Mouse (Mus musculus) liver, adult 2 months (tissue): Measurements from ENCODE around the gene Malrd1. TPM values are rescaled to one million over a fixed set of nuclear protein-coding genes. Genes with fewer than 3 reads are reported as not detected.
A peak's percentile ranks its signal among the peaks of the same experiment; 100 is the strongest.

ENCODE experiments used
- DNase-seq: peaks from one replicate; pipeline ENCODE4 v3.0.0-alpha.2; 2011; ENCODE audit warnings: low read depth, low spot score; ENCODE audit errors: extremely low read depth
- H3K27ac ChIP-seq: fragments of 200-500 bp; replicated peaks from 2 replicates; pipeline ENCODE4 v1.5.1; 2012; ENCODE audit warnings: low read depth, mild to moderate bottlenecking, control low read depth, inconsistent platforms, low read length; ENCODE audit not compliant: insufficient read depth
- H3K27me3 ChIP-seq: fragments of 200-500 bp; 2 replicates; pipeline ENCODE4 v1.6.1; 2012; ENCODE audit warnings: mild to moderate bottlenecking, moderate library complexity, low read length, inconsistent platforms; ENCODE audit not compliant: control insufficient read depth, insufficient read depth
- H3K36me3 ChIP-seq: fragments of 200-500 bp; 2 replicates; pipeline ENCODE4 v1.6.1; 2012; ENCODE audit warnings: low read length, inconsistent platforms; ENCODE audit not compliant: control insufficient read depth, insufficient read depth
- H3K4me1 ChIP-seq: fragments of 200-500 bp; 2 replicates; pipeline ENCODE4 v1.6.1; 2011; ENCODE audit warnings: low read length; ENCODE audit not compliant: control insufficient read depth, insufficient read depth
- H3K4me3 ChIP-seq: fragments of 200-500 bp; 2 replicates; pipeline ENCODE4 v1.5.1; 2011; ENCODE audit warnings: low read depth, mild to moderate bottlenecking, control low read depth, low read length, moderate library complexity; ENCODE audit not compliant: insufficient read depth
- H3K79me2 ChIP-seq: fragments of 200-500 bp; 2 replicates; pipeline ENCODE4 v1.6.1; 2012; ENCODE audit warnings: inconsistent platforms, mild to moderate bottlenecking, low read length, moderate library complexity; ENCODE audit not compliant: control insufficient read depth, insufficient read depth
- H3K9ac ChIP-seq: fragments of 200-500 bp; 2 replicates; pipeline ENCODE4 v1.6.1; 2012; ENCODE audit warnings: low read depth, mild to moderate bottlenecking, control low read depth, inconsistent platforms, low read length
- CTCF ChIP-seq: fragments of 200-500 bp; IDR thresholded peaks from 2 replicates; pipeline ENCODE4 v1.5.1; 2011; ENCODE audit warnings: low read depth, low read length, control low read depth
- POLR2A ChIP-seq: fragments of 200-500 bp; IDR thresholded peaks from 2 replicates; pipeline ENCODE4 v1.6.1; 2011; ENCODE audit warnings: low read length, control low read depth; ENCODE audit not compliant: insufficient read depth; ENCODE audit errors: extremely low read depth
- WGBS: fragments of 180-500 bp; shearing (Covaris S2); methylation state at CpG from one replicate; pipeline ENCODE4 v1.1.7; 2018; 5-methylcytosine and 5-hydroxymethylcytosine counted together
- polyA plus RNA-seq: library from polyadenylated mRNA; depleted of rRNA; stranded (reverse); fragments of >200 nt; gene quantifications from 2 replicates; pipeline ENCODE4 v1.2.3, GENCODE M21; 2012; rRNA removed
- total RNA-seq: library from RNA; depleted of rRNA; stranded (reverse); fragments of >200 nt; gene quantifications from 2 replicates; pipeline ENCODE4 v1.2.3, GENCODE M21; 2014; rRNA removed

The Malrd1 gene
- total RNA-seq: under 0.01 and 0.07 TPM in 2 replicates
- polyA plus RNA-seq: not detected in 2 replicates

DNA sequence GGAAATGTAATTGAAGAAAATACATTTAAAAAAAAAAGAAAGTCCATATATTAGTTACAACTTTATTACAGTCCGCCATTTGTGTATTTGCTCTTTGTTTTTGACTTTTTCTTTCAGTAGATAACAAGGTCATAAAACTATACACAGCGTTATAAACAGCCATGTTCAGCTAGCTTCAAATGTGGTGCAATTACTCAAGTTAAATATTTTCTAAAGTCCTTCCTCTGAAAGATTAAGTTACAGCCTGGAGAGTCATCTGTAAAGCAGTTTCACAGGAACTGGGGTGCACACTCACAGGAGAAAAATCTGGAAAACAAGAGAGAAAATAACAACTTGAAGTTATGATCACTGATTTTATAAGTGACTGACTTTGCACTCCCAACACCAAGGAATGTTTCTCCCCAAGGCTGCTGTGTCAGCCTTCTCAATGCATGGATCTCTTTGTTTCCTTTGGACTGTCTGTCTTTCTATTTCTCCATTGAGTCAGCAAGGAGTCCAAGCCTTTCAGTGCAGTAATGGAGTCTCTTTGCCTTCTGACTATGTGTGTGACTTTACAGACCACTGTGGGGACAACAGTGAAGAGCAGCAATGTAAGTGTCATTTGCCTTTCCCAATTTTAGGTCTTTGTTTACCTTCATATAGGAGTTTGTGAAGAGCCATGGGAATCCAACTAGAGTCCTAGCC, at the start of gene Malrd1:
Gene Malrd1 (plus strand): TSS at position 239 of the 684 bp plus-strand sequence.
- no peak for DNase-seq
- WGBS: 58% methylated on average over 2 of the region's 2 CpGs
- Histone ChIP-seq H3K27me3 (no peaks in the 10 kb centered on the region), H3K4me3 (no peak within 1 kb of the TSS), H3K36me3 (no peaks in the 10 kb centered on the region), H3K4me1 (no peaks in the 10 kb centered on the region), H3K9ac (no peak within 1 kb of the TSS), H3K27ac (no peak within 1 kb of the TSS), H3K79me2 (no peaks in the 10 kb centered on the region)
- TF ChIP-seq CTCF: no peak
- TF ChIP-seq POLR2A: no peak

DNA sequence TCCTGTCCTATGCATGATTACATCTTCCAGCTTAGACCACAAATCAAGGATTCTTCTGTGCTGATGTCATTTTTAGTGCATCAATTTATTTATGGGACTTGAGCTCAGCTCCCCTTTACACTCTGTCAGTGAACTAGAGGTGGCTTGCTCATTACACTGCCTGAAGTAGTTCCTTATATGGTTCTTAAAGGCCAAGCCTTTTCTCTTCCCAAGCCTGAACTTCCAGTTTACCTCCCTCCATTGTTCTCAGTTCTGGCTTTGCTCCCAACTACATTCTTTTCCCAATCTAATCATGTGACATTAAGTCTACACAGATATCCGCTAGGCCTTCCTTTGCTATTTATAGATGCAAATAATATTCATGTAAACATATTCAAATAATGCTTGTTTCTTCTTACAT, 12.4 kb downstream of the Malrd1 start:
- WGBS: 76% methylated on average over 1 of the region's 1 CpGs
- no peak overlapping the region for H3K9ac ChIP-seq
- peak; percentile 1 for DNase-seq
- no peaks in the 10 kb centered on the region for H3K79me2 ChIP-seq
- no peaks in the 10 kb centered on the region for H3K4me1 ChIP-seq
- TF ChIP-seq CTCF (no peak), POLR2A (no peak)
- H3K36me3 ChIP-seq: no peaks in the 10 kb centered on the region
- no peaks in the 10 kb centered on the region for H3K27me3 ChIP-seq
- H3K27ac ChIP-seq: no peak overlapping the region
- H3K4me3 ChIP-seq: no peak overlapping the region

DNA sequence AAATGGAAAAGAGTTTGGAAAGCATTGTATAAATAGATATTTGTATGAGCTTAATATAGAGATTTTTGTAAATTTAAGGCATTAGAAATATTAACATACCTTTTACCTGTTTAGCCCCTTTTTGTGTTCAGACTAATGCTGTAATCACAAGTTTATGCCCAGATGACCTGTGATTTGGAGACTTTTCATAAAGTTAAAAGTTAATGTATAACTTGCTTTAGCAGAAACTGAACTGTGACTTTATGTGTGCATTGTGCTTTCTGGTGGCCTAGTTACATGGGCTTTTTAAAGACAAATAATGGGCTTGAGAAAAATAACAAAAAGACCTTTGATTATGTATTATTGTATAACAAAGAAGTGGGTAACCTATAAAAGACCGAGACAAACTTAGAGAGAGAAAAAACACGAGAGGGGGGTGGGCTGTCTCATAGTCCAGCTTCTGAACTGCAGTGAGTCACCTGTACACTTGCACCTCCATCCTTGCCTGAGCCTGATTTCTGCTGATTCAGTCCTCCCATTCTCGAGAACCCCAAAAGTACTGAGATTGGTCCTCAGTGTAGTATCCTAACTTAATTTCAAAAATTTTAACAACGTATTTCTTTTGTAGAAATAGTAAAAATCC, 87.2 kb downstream of the Malrd1 start:
- no peaks in the 10 kb centered on the region for H3K36me3 ChIP-seq
- H3K4me1 ChIP-seq: peaks cover 5% of the 10 kb centered on the region
- no peak overlapping the region for H3K4me3 ChIP-seq
- TF ChIP-seq CTCF (no peak), POLR2A (no peak)
- H3K79me2 ChIP-seq: no peaks in the 10 kb centered on the region
- no peak overlapping the region for H3K9ac ChIP-seq
- no peak overlapping the region for H3K27ac ChIP-seq
- peak; percentile 69 for DNase-seq
- WGBS: 18% methylated on average over 4 of the region's 4 CpGs
- no peaks in the 10 kb centered on the region for H3K27me3 ChIP-seq

DNA sequence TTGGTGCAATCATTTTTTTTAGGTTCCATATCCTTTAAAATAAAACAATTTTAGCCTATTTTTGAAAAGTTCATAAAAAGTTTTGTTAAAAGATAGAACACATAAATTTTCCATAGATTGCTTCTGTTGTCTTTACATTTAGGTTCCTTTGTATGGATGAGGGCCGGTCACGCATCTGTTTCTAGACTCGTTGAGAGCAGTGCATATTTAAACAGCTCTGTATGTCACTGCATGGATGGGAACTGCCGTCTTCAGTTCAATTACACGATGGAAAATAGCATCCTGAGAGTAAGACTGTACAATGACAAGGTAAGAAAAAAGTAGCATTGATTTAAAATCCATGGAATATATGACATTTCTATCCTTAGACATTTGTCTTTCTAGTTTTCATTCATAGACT, 87.7 kb downstream of the Malrd1 start:
- Histone ChIP-seq H3K36me3 (no peaks in the 10 kb centered on the region), H3K4me1 (peaks cover 5% of the 10 kb centered on the region), H3K27me3 (no peaks in the 10 kb centered on the region), H3K9ac (no peak overlapping the region), H3K79me2 (no peaks in the 10 kb centered on the region), H3K27ac (no peak overlapping the region), H3K4me3 (no peak overlapping the region)
- 85% methylated on average over 5 of the region's 5 CpGs for WGBS
- no peak for TF ChIP-seq POLR2A
- TF ChIP-seq CTCF: no peak
- DNase-seq: no peak

DNA sequence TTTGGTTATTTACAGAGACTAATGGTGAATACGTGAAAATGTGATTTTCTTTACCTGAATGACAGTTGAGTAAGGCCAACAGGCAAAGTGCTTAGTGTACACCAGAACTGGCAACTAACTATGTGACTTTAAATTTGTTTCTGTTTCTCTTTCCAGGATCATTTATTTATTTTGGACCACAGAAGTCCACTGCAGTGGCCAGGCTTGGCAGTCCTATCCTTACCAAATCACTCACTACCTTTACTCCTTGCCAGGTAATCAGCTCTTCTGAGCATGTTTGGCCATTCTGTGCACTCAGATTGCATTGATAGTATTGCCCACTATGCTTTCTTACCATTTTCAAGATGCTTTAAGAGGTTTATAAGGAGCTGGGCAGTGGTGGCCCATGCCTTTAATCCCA, 109.5 kb downstream of the Malrd1 start:
- Histone ChIP-seq H3K9ac (no peak overlapping the region), H3K4me3 (no peak overlapping the region), H3K4me1 (no peaks in the 10 kb centered on the region; the same call in 1 of the 2 replicates), H3K27me3 (no peaks in the 10 kb centered on the region), H3K27ac (no peak overlapping the region), H3K36me3 (no peaks in the 10 kb centered on the region), H3K79me2 (no peaks in the 10 kb centered on the region)
- 14% methylated on average over 1 of the region's 1 CpGs for WGBS
- TF ChIP-seq POLR2A (no peak), CTCF (no peak)
- DNase-seq: peak; percentile 96

DNA sequence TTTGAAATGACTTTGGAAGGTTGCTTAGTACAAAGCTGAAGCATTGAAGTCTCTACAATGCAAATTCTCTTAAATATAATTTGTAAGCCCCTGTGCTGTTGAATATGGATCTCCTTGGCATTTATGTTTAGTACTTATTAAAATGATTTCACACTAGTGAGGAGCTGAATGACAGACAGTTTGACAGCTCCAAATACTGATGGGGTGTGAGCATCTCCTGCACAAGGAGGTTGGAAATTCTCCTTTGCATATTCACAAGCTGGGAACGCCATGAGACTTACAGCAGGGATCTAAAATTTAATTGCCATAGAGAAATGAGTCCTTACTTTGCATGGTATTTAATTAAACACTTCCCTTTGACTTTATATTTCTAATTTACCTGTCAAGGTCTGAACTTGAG, 117.6 kb downstream of the Malrd1 start:
- no peak for DNase-seq
- Histone ChIP-seq H3K36me3 (no peaks in the 10 kb centered on the region), H3K79me2 (no peaks in the 10 kb centered on the region), H3K27me3 (no peaks in the 10 kb centered on the region), H3K4me3 (no peak overlapping the region), H3K27ac (no peak overlapping the region), H3K4me1 (no peaks in the 10 kb centered on the region), H3K9ac (no peak overlapping the region)
- WGBS: 70% methylated on average over 1 of the region's 1 CpGs
- no peak for TF ChIP-seq CTCF
- TF ChIP-seq POLR2A: no peak
